Mouse (Mus musculus) adrenal gland, adult 8-10 months (tissue): ENCODE measurements at regions not wholly inside any gene's neighbourhood (a gene's known extent, or its start where the extent isn't known, plus 50 kb on each side); places are given as distances from the start of the nearest gene placed in this dataset.

Source experiments
- DNase-seq: peaks from one replicate; pipeline ENCODE4 v3.0.0; 2022

DNA sequence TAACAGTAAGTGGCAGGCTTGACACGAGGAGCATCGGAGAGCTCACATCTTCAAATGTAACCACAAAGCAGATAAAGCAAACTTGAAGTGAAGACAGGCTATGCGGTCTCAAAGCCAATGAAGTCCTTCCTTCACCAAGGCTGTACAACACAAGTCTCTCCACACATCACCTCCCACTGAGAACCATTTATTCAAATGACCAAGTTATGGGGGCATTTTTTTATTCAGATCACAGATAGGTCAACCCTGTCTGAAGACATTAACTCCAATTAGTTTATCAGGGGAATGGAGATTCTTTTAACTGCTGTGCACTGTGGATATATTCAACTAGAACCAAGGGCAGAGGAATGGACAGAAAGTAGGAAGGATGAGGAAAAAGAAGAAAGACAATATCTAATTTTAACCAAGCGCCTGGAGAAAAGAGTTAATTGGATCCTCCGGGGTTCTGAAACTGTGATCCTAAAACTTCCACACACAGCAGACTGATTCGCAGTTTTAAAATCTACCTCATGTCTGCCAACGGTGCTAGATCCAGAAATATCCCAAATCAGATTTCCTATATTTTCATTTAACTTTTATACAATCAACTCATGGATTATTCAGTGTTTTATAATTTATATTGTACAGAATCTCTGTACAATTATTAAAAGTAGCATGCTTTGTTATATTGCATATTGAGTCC lies 444.8 kb downstream of the Basp1 start:
- no peak for DNase-seq

DNA sequence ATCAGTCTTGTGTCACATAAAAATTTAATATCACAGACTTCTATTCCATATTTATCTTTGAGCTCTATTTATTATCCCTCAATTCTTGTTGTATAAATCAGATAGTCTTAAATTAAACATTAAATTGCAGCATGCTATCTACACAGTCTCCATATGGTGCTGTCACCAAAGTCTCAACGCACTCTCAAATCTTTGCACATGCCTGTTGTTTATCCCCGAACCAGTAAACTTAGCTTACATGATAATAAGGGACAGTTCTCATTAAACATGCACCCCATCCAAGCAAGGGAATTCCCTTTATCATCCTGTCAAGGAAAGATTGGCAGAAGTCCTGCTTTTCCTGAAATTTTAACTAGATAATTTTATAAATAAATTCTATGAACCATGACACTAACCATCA lies 483.8 kb downstream of the Basp1 start:
- DNase-seq: no peak

DNA sequence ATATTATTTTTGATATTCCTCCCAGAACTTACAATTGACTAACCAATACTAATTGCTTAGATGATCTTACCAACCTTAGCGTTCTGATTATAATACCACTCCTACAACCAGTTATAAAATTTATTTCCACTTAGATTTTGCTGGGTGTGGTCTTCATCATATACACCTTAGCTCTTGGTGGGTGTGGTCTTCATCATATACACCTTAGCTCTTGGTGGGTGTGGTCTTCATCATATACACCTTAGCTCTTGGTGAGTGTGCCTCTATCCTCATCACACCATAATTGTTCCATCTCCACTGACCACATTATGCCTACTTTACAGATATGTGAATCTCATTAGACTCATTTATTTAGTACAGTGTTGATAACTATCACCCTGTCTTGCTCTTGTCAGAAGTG lies 501.7 kb downstream of the Basp1 start:
- no peak for DNase-seq

DNA sequence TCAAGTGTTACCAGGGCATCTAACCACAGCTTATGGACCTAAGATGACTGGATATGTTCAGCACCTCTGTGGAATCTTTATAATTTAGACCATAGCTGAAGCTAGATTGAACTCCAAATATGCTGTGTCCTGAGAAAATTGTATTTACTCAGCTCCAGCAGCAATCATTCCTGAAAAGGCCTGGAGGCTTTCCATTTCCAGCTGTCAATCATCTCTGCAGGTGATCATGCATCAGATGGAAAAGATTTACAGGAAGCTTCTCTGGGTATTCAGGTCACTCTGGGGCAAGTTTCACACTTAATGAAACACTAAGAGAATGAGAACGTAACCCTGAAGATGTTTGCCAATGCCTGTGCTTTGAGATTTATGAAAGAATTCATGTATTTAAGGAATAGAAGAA lies 502.1 kb downstream of the Basp1 start:
- DNase-seq: no peak

DNA sequence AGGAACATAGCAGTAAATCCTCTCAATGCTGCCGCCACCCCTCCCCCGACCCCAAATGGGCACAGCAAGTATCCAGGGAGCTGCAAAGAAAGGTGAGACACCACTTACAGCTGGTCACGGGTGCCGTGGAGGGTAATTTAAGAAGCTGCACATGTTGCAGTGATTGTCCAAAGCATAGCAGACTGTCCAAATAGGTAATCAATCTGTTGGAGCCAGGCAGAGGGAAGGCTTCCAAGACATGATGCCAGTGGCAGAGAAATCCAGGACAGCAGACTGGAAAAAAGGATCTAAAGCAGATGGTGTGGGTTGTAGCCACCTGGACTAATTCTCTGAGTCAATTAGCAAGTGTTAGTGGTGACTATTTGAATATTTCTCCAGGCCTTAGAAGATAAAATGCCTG lies 506.6 kb downstream of the Basp1 start:
- DNase-seq: no peak

DNA sequence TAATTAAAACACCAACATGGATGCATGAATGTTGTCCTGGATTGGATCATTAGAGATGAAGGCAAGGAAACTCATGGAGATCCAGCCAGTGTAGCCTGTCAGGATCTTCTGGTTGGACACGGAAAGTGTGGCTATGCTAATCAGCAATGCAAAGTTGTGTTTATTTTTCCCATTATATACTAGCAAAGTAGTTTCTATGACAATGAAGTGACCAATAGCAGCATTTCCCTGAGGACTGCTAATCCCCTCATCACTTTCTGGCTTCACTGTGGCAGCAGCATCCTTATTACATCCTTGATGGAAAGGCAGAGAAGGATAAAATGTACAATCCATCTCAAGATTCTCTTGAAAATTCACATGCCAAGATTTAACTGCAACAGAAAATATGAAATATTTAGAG lies 534.7 kb downstream of the Basp1 start:
- no peak for DNase-seq

DNA sequence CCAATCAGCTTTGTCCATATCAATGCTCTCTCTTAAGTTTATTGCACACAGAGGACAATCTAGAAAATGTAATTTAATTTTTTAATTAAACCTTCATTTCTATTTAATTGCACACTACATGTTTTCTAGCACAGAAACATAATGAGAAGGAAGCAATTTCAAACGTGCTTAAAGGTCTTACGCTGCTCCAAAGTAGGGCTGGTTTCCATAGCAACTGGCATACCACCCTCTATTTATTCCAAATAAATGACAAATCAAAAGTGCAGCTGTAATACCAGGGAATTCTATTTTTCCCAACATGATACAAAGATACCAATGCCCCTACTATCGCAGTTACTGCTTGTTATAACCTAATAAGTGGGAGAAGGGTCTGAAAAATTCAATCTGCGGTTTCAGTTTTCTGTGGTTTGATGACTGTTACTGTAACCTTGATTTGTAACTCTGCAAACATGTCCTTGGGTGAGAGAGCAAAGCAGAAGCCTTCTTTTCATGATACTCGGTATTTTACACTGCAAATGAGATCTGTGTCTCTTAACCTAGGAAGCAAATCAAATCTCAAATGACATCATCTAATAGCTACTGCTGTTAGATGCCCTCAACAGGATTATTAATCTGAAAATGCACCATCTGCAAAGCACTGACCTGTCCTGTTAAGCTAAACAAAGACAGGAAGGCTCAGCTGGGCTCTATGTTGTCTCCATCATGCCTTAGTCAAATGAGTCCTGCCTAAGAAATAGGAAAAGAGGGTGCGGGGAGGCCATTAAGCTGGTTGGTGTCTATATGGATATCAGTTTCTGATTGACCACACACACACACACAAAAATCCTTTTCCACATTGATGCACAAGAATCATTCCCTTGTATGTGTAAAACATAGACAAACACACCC lies 535.6 kb downstream of the Basp1 start:
- no peak for DNase-seq

DNA sequence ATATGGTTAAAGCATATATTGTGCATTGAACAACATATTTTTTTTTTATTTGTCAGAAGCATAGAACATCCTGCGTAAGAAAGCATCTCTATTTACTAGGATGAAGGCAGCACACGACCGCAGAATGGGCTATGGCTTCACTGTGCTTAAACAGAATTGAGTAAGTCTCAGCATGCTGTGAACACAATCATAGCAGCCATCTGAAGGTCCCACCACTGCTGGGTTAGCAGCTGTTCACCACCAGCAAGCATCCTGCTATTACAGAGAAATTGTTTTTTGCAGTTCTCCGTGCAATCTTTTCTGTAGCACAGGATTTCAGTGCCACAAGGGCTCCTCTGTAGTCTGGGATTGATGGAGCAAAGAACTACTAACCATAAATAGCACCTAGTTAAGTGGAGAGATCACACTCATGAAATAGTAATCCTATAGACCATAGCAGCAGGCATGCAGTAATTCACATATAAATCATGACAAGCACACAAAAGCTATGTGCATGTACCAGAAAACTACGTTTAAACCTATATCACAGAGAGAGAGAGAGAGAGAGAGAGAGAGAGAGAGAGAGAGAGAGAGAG lies 537.3 kb downstream of the Basp1 start:
- DNase-seq: no peak

DNA sequence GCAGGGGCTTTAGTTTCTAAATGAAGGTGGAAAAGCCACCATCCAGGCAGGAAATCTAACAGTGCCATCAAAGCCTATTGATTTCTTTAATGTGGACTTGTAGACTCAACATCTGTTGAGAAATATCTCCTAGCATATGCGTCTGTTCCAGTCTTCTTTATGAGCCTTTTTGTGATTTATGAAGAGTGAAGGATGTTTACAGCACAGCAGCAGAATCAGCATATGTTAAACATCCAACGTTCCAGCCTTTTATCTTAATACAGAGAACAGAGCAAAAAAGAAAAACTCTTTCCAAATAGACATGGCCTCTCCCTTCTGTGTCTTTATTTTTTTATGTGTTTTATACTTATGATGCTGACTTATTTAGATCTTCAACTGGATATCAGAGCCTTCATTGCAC lies 573.3 kb downstream of the Basp1 start:
- DNase-seq: no peak

DNA sequence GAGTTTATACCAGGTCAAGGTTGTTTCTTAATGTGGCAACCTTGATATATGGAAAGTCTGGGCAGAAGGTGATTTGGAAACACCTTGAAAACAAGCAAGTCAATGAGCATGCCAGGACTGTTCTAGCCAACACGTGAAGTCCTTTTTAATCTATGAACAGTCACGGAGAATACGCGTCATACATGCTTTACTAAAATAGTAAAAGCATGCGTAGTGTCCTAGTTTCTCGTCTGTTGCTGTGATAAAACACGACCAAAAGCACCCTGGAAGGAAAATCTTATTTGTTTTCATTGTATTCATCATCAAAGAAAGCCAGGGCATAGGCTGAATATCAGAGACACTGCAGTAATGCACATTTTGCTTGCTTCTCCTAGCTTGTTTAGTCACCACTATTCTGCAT lies 575.2 kb downstream of the Basp1 start:
- no peak for DNase-seq

DNA sequence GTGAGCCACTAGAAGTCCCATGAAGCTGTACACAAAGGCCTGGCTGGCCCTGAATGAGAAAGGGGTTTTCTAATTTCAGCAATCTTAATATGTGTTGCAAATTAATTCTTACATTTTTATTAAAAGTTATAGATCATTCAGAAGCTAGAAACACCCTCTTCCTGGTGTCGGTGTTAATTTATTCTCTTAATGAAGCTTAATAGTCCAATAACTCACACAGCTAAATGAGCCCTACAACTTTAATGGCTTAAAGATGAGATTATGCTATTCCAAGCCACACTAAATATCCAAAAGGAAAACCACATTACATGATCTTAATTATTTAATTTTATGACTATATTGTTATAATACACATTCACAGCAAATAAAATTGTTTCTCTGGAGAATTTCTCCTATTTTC lies 585.7 kb downstream of the Basp1 start:
- DNase-seq: no peak

DNA sequence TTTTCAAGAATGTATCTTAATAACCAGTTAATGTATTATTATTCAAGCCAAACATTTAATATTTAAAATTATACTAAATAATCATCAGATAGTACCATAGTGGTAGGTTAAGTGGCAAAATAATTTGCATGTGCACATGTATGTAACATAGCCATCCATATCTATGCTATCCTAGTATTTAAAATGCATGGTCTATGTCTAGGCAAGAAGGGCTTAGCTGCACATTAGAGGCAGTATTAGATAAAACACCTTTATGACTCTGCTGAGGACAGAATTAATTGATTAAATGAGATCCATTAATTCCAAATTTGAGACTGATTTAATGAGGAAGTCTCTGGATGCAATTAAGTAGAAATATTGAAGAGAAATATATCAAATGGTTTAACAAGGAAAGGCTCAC lies 586.3 kb downstream of the Basp1 start:
- DNase-seq: no peak

DNA sequence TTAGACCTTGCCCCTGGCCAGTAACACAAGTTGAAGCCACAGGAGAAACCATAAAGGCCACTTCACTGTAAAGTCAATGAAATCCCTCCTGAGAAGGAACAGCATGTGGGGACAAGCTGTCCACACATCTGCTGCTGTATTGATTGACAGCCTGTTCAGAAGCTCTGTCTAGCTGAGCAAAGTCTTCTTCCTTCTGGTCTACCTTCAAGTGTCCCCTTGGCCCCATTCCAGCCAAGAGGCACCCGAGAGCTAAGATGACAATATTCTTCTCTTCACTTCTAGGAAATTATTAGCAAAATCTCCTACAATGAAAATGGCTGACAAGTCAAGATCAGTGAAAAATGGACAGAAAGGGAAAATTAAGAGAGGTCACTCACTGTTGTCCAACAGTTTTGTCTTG lies 616.7 kb downstream of the Basp1 start:
- DNase-seq: no peak

DNA sequence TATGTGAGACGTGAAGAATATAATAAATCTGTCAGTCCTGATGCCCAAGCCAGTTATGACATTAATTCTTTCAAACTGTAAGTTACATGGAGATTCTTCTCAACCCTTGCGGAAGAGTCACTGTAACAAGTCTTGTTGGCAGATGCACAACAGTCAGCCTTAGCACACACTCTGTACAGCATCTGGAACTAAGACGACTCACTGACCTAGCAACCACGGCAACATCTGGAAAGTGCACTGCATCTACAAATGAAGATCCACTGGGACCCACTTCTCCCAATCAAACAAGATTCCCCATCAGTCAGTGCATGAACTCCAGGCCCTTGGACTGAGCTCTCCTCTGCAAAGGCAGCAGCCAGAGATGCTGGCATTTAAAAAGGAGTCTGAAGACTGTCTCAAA lies 620.2 kb downstream of the Basp1 start:
- no peak for DNase-seq

DNA sequence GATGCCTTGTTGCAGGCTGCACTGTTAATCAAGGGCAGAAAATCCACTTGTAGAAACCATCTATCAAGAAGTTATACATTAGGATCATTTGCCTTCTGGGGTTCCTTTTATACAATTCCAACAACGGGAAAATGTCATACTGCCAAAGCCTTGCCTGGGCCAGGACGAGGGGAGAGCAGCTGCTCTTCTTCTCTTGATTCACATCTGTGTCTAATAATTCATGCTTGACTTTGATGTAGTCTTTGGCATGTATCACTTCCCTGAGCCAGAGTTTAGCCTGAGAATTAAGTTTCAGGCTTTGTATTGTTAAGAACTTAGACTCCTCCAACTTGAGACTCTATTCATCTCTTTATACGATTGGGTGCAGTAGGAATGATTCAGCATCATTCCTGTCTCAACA lies 627.2 kb downstream of the Basp1 start:
- no peak for DNase-seq

DNA sequence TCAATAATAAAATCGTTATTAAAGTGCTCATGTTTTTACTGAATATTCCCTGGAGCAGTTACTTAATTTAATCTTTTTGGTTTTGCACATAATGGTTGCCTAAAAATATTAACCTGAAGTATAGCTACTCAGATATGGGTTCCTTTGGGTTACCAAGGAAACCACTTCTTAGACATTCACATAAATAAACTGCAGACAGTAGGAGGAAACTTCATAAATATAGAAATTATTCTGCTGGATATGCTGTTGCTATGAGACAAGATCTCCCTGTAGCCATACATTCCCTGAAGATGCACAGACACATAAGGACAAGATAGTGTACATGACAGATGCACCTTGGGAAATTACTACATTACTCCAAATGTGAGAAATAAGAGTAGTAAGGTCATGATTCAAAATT lies 635.3 kb downstream of the Basp1 start:
- no peak for DNase-seq

DNA sequence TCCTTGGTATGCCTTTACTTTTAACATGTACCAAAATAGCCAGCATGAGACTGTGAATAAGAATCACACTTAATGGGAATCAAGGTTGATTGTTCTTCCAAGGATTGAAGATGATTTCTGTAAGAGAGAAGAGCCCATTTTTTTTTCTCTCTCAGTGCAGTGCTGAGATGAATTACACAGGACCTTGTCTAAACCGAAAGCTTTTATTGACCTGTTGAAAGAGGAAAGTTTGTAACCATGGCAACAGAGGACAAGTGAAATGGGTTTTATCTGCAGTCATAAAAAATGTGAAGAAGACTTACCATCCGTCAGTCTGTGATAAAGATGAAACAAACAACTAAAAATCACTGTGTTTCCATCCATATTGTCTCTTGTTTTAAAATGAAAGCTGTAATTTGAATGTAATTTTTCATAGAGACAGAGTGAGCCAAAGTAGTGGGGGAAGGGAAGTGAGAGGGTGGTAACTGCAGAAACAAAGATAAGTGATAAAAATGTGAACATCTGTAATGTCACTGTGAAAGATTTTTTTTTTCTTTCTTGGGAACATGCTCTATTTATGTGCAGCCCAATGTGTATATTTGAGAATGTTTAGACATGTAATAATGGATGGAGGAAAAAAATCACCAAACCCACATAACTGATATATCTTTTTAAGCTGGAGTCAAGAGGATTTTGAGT lies 661.9 kb downstream of the Basp1 start:
- DNase-seq: no peak

DNA sequence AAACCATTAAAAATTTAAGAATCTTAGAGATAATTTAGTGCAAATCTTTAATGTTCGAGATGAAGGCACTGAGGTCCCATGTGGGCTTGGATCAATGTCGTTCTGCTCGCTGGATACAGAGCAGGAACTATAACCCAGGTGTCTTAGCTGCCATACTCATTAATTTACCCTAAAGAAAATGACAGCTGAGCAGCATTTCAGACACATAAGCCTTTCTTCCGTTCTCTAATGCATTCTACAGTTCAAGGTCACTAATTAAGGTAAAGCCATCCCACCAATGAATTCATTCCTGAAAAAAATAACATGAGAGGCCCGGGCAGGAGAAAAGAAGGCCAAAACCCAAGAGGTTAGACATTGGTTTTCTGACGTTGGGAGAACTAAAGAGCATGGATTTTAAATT lies 670.3 kb downstream of the Basp1 start:
- DNase-seq: no peak

DNA sequence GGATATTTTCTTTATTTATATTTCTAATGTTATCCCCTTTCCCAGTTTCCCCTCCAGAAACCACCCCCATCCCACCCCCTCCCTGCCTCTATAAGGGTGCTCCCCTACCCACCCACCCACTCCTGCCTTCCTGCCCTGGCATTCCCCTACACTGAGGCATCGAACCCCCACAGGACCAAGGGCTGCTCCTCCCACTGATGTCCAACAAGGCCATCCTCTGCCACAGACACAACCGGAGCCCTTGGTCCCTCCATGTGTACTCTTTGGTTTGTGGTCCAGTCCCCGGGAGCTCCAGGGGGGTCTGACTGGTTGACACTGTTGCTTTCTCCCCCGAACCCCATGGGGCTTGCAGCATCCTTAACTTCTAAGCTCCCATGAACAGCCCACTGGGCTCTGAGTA lies 688.4 kb downstream of the Basp1 start:
- no peak for DNase-seq

DNA sequence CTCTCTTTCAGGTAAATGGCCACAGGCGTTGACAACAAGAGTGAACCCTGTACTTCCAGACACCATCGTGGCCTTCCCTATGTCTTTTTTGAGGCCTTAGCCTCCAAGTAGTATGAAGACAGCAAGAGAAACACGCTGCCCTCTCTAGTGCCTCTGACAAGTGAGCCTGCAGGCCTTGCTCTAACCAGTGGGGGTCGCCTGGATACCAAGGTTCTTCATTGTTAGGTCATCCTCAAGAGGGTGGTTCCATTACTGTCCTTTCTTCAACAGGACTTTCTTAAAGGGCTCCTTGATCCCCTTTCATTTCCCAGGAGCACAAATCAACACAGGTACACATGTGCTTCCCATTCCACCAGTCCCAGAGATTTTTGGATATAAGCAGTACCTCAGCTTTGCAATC lies 688.9 kb downstream of the Basp1 start:
- no peak for DNase-seq

DNA sequence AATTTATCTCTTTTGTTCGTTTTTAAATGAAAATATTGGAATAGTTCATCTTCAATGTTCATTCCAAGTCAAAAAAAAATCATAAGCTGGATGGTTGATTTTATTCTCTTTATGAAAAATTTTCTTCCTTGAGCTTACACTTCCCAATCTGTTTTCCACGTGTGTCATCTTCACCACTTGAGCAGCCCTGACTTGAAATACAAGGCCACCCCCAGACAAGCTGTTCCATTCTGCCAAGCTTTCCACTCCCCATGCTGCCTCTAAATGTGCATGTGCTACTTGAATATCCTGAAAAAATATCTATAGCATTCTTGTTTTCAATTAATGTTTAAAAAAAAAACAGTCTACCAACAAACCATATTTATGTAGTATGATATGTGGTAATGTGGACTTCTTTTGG lies 693.2 kb downstream of the Basp1 start:
- DNase-seq: no peak

DNA sequence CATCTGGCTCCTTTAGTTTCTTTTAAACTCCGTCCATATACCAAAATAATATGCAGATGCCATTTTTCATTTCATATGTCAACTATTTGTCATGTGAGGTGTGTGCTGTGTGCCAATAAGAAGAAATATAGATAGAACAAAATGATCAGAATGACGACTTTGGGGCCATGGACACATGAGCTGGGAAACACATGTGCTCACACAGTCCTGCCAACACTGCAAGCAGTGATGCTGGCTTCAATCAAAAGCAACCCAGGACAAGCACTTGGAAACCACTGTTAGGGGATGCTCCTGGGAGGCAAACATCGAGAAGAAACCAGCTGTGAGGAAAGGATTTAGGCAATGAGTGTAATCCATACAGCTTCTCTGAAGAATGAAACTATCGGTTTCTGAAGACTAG lies 731.4 kb downstream of the Basp1 start:
- no peak for DNase-seq

DNA sequence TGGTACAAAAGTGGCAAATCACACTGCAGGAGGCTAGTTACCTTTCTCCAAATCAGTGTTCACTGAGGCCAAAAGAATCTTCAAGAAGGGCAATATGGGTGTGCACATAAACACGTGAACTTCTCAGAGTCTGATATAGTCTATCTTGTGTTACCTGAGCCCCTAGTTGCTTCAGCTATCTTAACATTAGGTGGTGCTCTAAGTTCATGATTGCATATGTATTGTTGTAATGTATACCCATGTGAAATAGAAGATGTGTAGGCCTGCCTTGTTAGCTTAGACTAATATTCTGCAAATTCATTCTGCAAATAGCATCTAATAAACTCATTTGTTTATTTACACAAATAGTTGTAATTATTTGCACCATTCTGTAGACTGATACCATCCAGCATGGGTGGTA lies 764.6 kb downstream of the Basp1 start:
- DNase-seq: no peak
